Mouse (Mus musculus) CH12.LX (cell line): ENCODE data around the gene D6Ertd527e. TPM values are rescaled to one million over a fixed set of nuclear protein-coding genes. Genes with fewer than 3 reads are reported as not detected.
"Not testable (repeated sequence)": the region's sequence is repeated elsewhere in the genome, so short reads cannot be mapped to it uniquely, and the experiment has no call there.

ENCODE experiments used
- DNase-seq: peaks from one replicate; pipeline ENCODE4 v3.0.0-alpha.2; 2013; ENCODE audit errors: extremely low read depth
- H3K27ac ChIP-seq: 2 replicates; pipeline ENCODE4 v1.5.1; 2012; ENCODE audit warnings: low read depth, mild to moderate bottlenecking, control low read depth, moderate library complexity; ENCODE audit not compliant: insufficient read depth
- H3K27me3 ChIP-seq: replicated peaks from 2 replicates; pipeline ENCODE3; 2012; ENCODE audit warnings: inconsistent platforms
- H3K36me3 ChIP-seq, 2 experiments: replicated peaks in 1 of 2; 2 replicates each; pipeline versions ENCODE3 to v1.6.1; 2012; ENCODE audit warnings: inconsistent platforms in 1 of 2, low read length in 1 of 2, mild to moderate bottlenecking in 1 of 2, mixed read lengths in 1 of 2, moderate library complexity in 1 of 2; ENCODE audit not compliant: control insufficient read depth in 1 of 2, insufficient read depth in 1 of 2
- H3K4me1 ChIP-seq, 2 experiments: 2 replicates each; pipeline ENCODE4 v1.6.1; 2012; ENCODE audit warnings: inconsistent platforms in 1 of 2, moderate library complexity in 1 of 2; ENCODE audit not compliant: insufficient read depth in 2 of 2, control insufficient read depth in 1 of 2
- H3K4me2 ChIP-seq: 2 replicates; pipeline ENCODE4 v1.6.1; 2012; ENCODE audit warnings: low read depth, mild to moderate bottlenecking, control low read depth; ENCODE audit not compliant: poor library complexity, insufficient read depth, severe bottlenecking
- H3K4me3 ChIP-seq, 3 experiments: fragments of 150-350 bp in 1 of 3; sonication (generic) in 1 of 3; replicated peaks in 1 of 3; 2 replicates each; pipeline versions ENCODE3 to v1.5.1; 2011 to 2012; ENCODE audit warnings: low read depth in 2 of 3, low read length in 2 of 3, mild to moderate bottlenecking in 2 of 3, moderate library complexity in 2 of 3, control low read depth in 1 of 3, improper control_type of control experiment in 1 of 3, inconsistent platforms in 1 of 3, mixed read lengths in 1 of 3; ENCODE audit not compliant: poor library complexity in 1 of 3
- H3K79me2 ChIP-seq: replicated peaks from 2 replicates; pipeline ENCODE4 v1.6.1; 2012; ENCODE audit warnings: mild to moderate bottlenecking, moderate library complexity; ENCODE audit not compliant: control insufficient read depth, poor library complexity, insufficient read depth, severe bottlenecking; ENCODE audit errors: extremely low read depth
- H3K9ac ChIP-seq: 2 replicates; pipeline ENCODE4 v1.6.1; 2012; ENCODE audit warnings: low read depth, mild to moderate bottlenecking, control low read depth, moderate library complexity; ENCODE audit not compliant: insufficient read depth
- H3K9me3 ChIP-seq: replicated peaks from 2 replicates; pipeline ENCODE3; 2012; ENCODE audit warnings: low read length, inconsistent platforms, mixed read lengths
- CHD2 ChIP-seq: IDR thresholded peaks from 2 replicates; pipeline ENCODE4 v1.6.1; 2011; ENCODE audit warnings: low read length, improper control_type of control experiment
- CTCF ChIP-seq, 2 experiments: IDR thresholded peaks in 1 of 2; conservative IDR thresholded peaks in 1 of 2; 2 replicates each; pipeline ENCODE4 v1.5.1; 2011 to 2012; ENCODE audit warnings: low read depth in 2 of 2, low read length in 2 of 2, improper control_type of control experiment in 1 of 2, inconsistent platforms in 1 of 2, mild to moderate bottlenecking in 1 of 2, moderate library complexity in 1 of 2
- ELF1 ChIP-seq: IDR thresholded peaks from 2 replicates; pipeline ENCODE4 v1.6.1; 2014; ENCODE audit warnings: low read depth, mild to moderate bottlenecking, inconsistent platforms, low read length, improper control_type of control experiment
- JUN ChIP-seq: IDR thresholded peaks from 2 replicates; pipeline ENCODE4 v1.6.1; 2011; ENCODE audit warnings: low read depth, mild to moderate bottlenecking, low read length, improper control_type of control experiment, moderate library complexity; ENCODE audit not compliant: insufficient read depth
- JUND ChIP-seq: conservative IDR thresholded peaks from 2 replicates; pipeline ENCODE4 v1.6.1; 2011; ENCODE audit warnings: low read depth, low read length, improper control_type of control experiment
- MAFK ChIP-seq: IDR thresholded peaks from 2 replicates; pipeline ENCODE4 v1.6.1; 2011; ENCODE audit warnings: low read length, improper control_type of control experiment; ENCODE audit not compliant: insufficient replicate concordance
- MAX ChIP-seq: IDR thresholded peaks from 2 replicates; pipeline ENCODE4 v1.6.1; 2011; ENCODE audit warnings: low read length, improper control_type of control experiment
- MAZ ChIP-seq: IDR thresholded peaks from 2 replicates; pipeline ENCODE4 v1.6.1; 2012; ENCODE audit warnings: low read depth, mild to moderate bottlenecking, inconsistent platforms, low read length, improper control_type of control experiment, moderate library complexity
- MEF2A ChIP-seq: IDR thresholded peaks from 2 replicates; pipeline ENCODE4 v1.6.1; 2014; ENCODE audit warnings: low read depth, mild to moderate bottlenecking, inconsistent platforms, low read length, improper control_type of control experiment, borderline replicate concordance
- MYC ChIP-seq: IDR thresholded peaks from 2 replicates; pipeline ENCODE4 v1.6.1; 2011; ENCODE audit warnings: low read depth, mild to moderate bottlenecking, improper control_type of control experiment, low read length
- NELFE ChIP-seq: IDR thresholded peaks from 2 replicates; pipeline ENCODE4 v1.6.1; 2011; ENCODE audit warnings: low read depth, low read length, improper control_type of control experiment
- PAX5 ChIP-seq: IDR thresholded peaks from 2 replicates; pipeline ENCODE4 v1.6.1; 2012; ENCODE audit warnings: low read length, inconsistent platforms, mixed read lengths
- RAD21 ChIP-seq: IDR thresholded peaks from 2 replicates; pipeline ENCODE4 v1.6.1; 2011; ENCODE audit warnings: low read depth, mild to moderate bottlenecking, low read length, improper control_type of control experiment, moderate library complexity
- SMC3 ChIP-seq: IDR thresholded peaks from 2 replicates; pipeline ENCODE4 v1.6.1; 2011; ENCODE audit warnings: low read depth, low read length, improper control_type of control experiment
- TCF12 ChIP-seq: IDR thresholded peaks from 2 replicates; pipeline ENCODE4 v1.6.1; 2014; ENCODE audit warnings: low read depth, mild to moderate bottlenecking, inconsistent platforms, low read length, improper control_type of control experiment
- UBTF ChIP-seq: IDR thresholded peaks from 2 replicates; pipeline ENCODE4 v1.6.1; 2012; ENCODE audit warnings: low read depth, mild to moderate bottlenecking, inconsistent platforms, low read length, improper control_type of control experiment, moderate library complexity
- USF1 ChIP-seq: IDR thresholded peaks from 2 replicates; pipeline ENCODE4 v1.6.1; 2014; ENCODE audit warnings: low read depth, mild to moderate bottlenecking, inconsistent platforms, low read length, improper control_type of control experiment
- USF2 ChIP-seq: conservative IDR thresholded peaks from 2 replicates; pipeline ENCODE4 v1.6.1; 2011; ENCODE audit warnings: low read depth, low read length, improper control_type of control experiment
- ZKSCAN1 ChIP-seq: IDR thresholded peaks from 2 replicates; pipeline ENCODE4 v1.6.1; 2012; ENCODE audit warnings: low read depth, inconsistent platforms, low read length, improper control_type of control experiment, borderline replicate concordance
- ZMIZ1 ChIP-seq: IDR thresholded peaks from 2 replicates; pipeline ENCODE4 v1.6.1; 2012; ENCODE audit warnings: low read depth, mild to moderate bottlenecking, inconsistent platforms, low read length, improper control_type of control experiment
- dilution Hi-C: fragments of 300-500 bp; cut with MboI; formaldehyde crosslinking; loops from 2 replicates; pipeline ENCODE4 v1.14.3; 2020; ENCODE audit warnings: low sequenced_read_pairs; ENCODE audit not compliant: extremely low pct_unique_long_range_greater_than_20kb, extremely low pct_ligation_motif_present
- in situ Hi-C: fragments of 300-500 bp; cut with MboI; formaldehyde crosslinking; loops from 3 replicates; pipeline ENCODE4 v1.14.3; 2019; ENCODE audit warnings: low sequenced_read_pairs, low pct_ligation_motif_present, low pct_unique_long_range_greater_than_20kb, mixed read lengths
- polyA plus RNA-seq: library from polyadenylated mRNA; unstranded; fragments of >175 nt; gene quantifications from 2 replicates; pipeline ENCODE4 v1.2.1, GENCODE M21; 2012; ENCODE audit warnings: low read depth; ENCODE audit not compliant: insufficient read length
- total RNA-seq, 2 experiments: library from RNA; depleted of rRNA; stranded (reverse); fragments of 300-350 nt in 1 of 2; fragments of >200 nt in 1 of 2; gene quantifications; 2 replicates each; pipeline ENCODE4 v1.2.3; 2012 to 2014

Gene D6Ertd527e
- total and polyA plus RNA-seq, 3 experiments: 0.10 to 0.34 TPM; not detected in 1

GRCm38 (mm10) chr6:87093631-87094030 is 10.9 kb upstream of the D6Ertd527e start:
- DNase-seq, H3K79me2 ChIP-seq, H3K4me3 ChIP-seq, H3K4me2 ChIP-seq, H3K27ac ChIP-seq, dilution Hi-C loops, H3K27me3 ChIP-seq, in situ Hi-C loops, H3K9ac ChIP-seq, H3K9me3 ChIP-seq: not testable (repeated sequence)
- H3K4me1 ChIP-seq: peaks cover 0 to 47% of the 10 kb centered on the region in 2 experiments; a peak in 2 of 4 replicates
- H3K36me3 ChIP-seq: peaks cover 18 to 27% of the 10 kb centered on the region in 2 experiments

- Histone ChIP-seq H3K27ac (no peak overlapping the region), H3K4me1 (peaks cover 7 to 21% of the 10 kb centered on the region in 2 experiments; a peak in 3 of 4 replicates), H3K4me2 (no peak overlapping the region), H3K9me3 (no peaks in the 10 kb centered on the region), H3K36me3 (peaks cover 0 to 2% of the 10 kb centered on the region in 2 experiments), H3K79me2 (no peaks in the 10 kb centered on the region), H3K27me3 (no peaks in the 10 kb centered on the region), H3K4me3 (no peak overlapping the region), H3K9ac (no peak overlapping the region)
- in situ Hi-C loops: no loop called here
- no peak for TF ChIP-seq MAFK
- no peak for TF ChIP-seq ZMIZ1
- no peak for TF ChIP-seq RAD21
- TF ChIP-seq USF2: no peak
- TF ChIP-seq CHD2: no peak
- no peak for TF ChIP-seq NELFE
- TF ChIP-seq UBTF: no peak
- no peak for TF ChIP-seq PAX5
- no peak for TF ChIP-seq ELF1
- TF ChIP-seq JUND: no peak
- no peak for TF ChIP-seq ZKSCAN1
- TF ChIP-seq CTCF (conservative IDR thresholded peaks at IDR 0.05 in 1 of 2, IDR thresholded peaks at IDR 0.05 in 1 of 2; ENCODE audit: low read depth in 2 of 2, low read length in 2 of 2): no peak
- dilution Hi-C loops: no loop called here
- no peak for DNase-seq
These were observed 5.3 kb upstream of the D6Ertd527e start for GRCm38 (mm10) chr6:87099261-87099660.

- H3K4me3 ChIP-seq: no peak overlapping the region
- H3K4me2 ChIP-seq: no peak overlapping the region
- H3K79me2 ChIP-seq: no peaks in the 10 kb centered on the region
- no peaks in the 10 kb centered on the region for H3K27me3 ChIP-seq
- H3K9me3 ChIP-seq: no peaks in the 10 kb centered on the region
- TF ChIP-seq MEF2A (no peak), TCF12 (no peak), MAZ (no peak), MAX (no peak), JUND (no peak), SMC3 (no peak), USF1 (no peak), JUN (no peak), MAFK (no peak), MYC (no peak)
- H3K4me1 ChIP-seq: peaks cover 7 to 17% of the 10 kb centered on the region in 2 experiments; a peak in 3 of 4 replicates
- H3K36me3 ChIP-seq: peaks cover 0 to 2% of the 10 kb centered on the region in 2 experiments
- in situ Hi-C loops: loop anchor here (5.0 to 10.0 kb wide), 2 partner anchors 228 to 355 kb away; no protein-coding TSS in a partner anchor
- dilution Hi-C loops: no loop called here
- no peak for DNase-seq
- H3K9ac ChIP-seq: no peak overlapping the region
- no peak overlapping the region for H3K27ac ChIP-seq
These were observed 4.8 kb upstream of the D6Ertd527e start for GRCm38 (mm10) chr6:87099671-87100296.
